Comparison of ENCODE assay signal across 19 mouse cellular contexts in genomic region chr2:181453274-181453673, GRCm38 (mm10). TPM values are rescaled to one million over a fixed set of nuclear protein-coding genes. Genes with fewer than 3 reads are reported as not detected.
DNase-seq lines count a peak whose midpoint lies in the region; ATAC-seq and TF ChIP-seq lines count a peak whose summit lies in the region.
"Had no signal": no experiment of that assay in that cellular context is flagged by ENCODE, and none has a peak within 500 bp of the region (broad histone marks: within the 10 kb centered on the region; RNA-seq: fewer than 3 reads in every experiment).

No protein-coding gene starts in this region.

- no peak for ATAC-seq in lung, postnatal 0 days
- ATAC-seq: inflammation-experienced regulatory T-cells, adult 6 months had no signal

- no peaks in the 10 kb centered on the region for H3K4me1 ChIP-seq in lung, postnatal 0 days (ENCODE audit: insufficient read depth, low read depth, low read length)

- no peaks in the 10 kb centered on the region for H3K27me3 ChIP-seq in lung, postnatal 0 days (replicated peaks; ENCODE audit: insufficient read depth, low read length)

- WGBS in lung, postnatal 0 days, result 55% methylated on average over 1 of the region's 1 CpGs

- TF ChIP-seq CTCF in gastrocnemius, adult 2 months (IDR thresholded peaks at IDR 0.05), result peak; percentile 27; the same call in 1 of the 2 replicates
- peak; percentile 28; the same call in 1 of the 2 replicates for TF ChIP-seq CTCF in lung, postnatal 0 days (IDR thresholded peaks at IDR 0.05)

- H3K27ac ChIP-seq in gastrocnemius, adult 2 months, result no peak overlapping the region
- H3K27ac ChIP-seq in lung, postnatal 0 days (ENCODE audit: low read length), result no peak overlapping the region
- H3K27ac ChIP-seq: embryonic facial prominence, embryonic 12.5 days; forebrain, embryonic 10.5 days; left cerebral cortex, adult 2 months; liver, embryonic 15.5 days had no signal

- H3K4me3 ChIP-seq in gastrocnemius, adult 2 months, result no peak overlapping the region
- no peak overlapping the region for H3K4me3 ChIP-seq in lung, postnatal 0 days (ENCODE audit: low read depth, low read length)
- H3K4me3 ChIP-seq: embryonic facial prominence, embryonic 12.5 days; forebrain, embryonic 10.5 days; left cerebral cortex, adult 2 months; liver, embryonic 15.5 days; myocyte had no signal

- H3K4me2 ChIP-seq in lung, postnatal 0 days (replicated peaks; ENCODE audit: low read depth, low read length), result no peak overlapping the region
- H3K4me2 ChIP-seq: embryonic facial prominence, embryonic 12.5 days; liver, embryonic 15.5 days had no signal

- TF ChIP-seq EP300 in lung, postnatal 0 days (IDR thresholded peaks at IDR 0.05), result no peak

- intact Hi-C loops in gastrocnemius, adult 2 months (cut with DNase I), result no loop called here
- intact Hi-C loops in left cerebral cortex, postnatal 14 days (cut with DNase I), result no loop called here

- no peaks in the 10 kb centered on the region for H3K9me3 ChIP-seq in lung, postnatal 0 days (ENCODE audit: low read length)
- H3K9me3 ChIP-seq: embryonic facial prominence, embryonic 12.5 days; liver, embryonic 15.5 days had no signal

- no peak for DNase-seq in gastrocnemius, adult 2 months
- DNase-seq in gastrocnemius, adult 8-10 months (ENCODE audit: low spot score in 2 of 2), result no peak
- DNase-seq in lung, postnatal 0 days (ENCODE audit: low spot score), result no peak
- DNase-seq in lung, postnatal 36 days, result no peak
- DNase-seq in CD4-positive helper T cell, adult 2 months (ENCODE audit: low read depth, low spot score), result peak; percentile 19
- DNase-seq in induced T-regulatory cell, adult 2 months (ENCODE audit: low read depth), result peak; percentile 55
- DNase-seq in left cerebral cortex, postnatal 14 days (ENCODE audit: low spot score in 2 of 2), result no peak
- DNase-seq in cerebellum, adult 9-11 months, result no peak
- DNase-seq: adrenal gland, postnatal 36 days; cerebellum, adult 11 months; right cerebral cortex, postnatal 4 days had no signal

- H3K9ac ChIP-seq in lung, postnatal 0 days (replicated peaks; ENCODE audit: low read depth), result no peak overlapping the region
- H3K9ac ChIP-seq: embryonic facial prominence, embryonic 12.5 days; liver, embryonic 15.5 days had no signal

- no peaks in the 10 kb centered on the region for H3K36me3 ChIP-seq in lung, postnatal 0 days (ENCODE audit: insufficient read depth, low read length)
- H3K36me3 ChIP-seq: embryonic facial prominence, embryonic 12.5 days had no signal

RNA-seq across cellular contexts. Expression of gene Zbtb46, which starts 6.0 kb away (rescaled TPM):
- total RNA-seq in gastrocnemius, adult 2 months (2021), result 1 to 10 TPM; 4.9 to 6.7 TPM
- total RNA-seq in gastrocnemius, adult 8-10 months (2022), result 1 to 10 TPM; 3.3 to 5.3 (median 4.1) TPM
- 11.2 and 14.8 TPM in 2 replicates for polyA plus RNA-seq in lung, postnatal 0 days (2015; fragmentation: Nextera tagmentation; extraction: Ambion mirVana)
- 10 to 100 TPM; 14.3 to 16.9 TPM for total RNA-seq in left cerebral cortex, postnatal 14 days (2021)

RNA-seq across cellular contexts. Expression of gene Abhd16b, which starts 39.7 kb away (rescaled TPM):
- not detected for total RNA-seq in gastrocnemius, adult 2 months (2021)
- not detected for total RNA-seq in gastrocnemius, adult 8-10 months (2022)
- 0.21 and 0.25 TPM in 2 replicates for polyA plus RNA-seq in lung, postnatal 0 days (2015; fragmentation: Nextera tagmentation; extraction: Ambion mirVana)
- total RNA-seq in left cerebral cortex, postnatal 14 days (2021), result not detected
- total RNA-seq: adrenal gland, postnatal 36 days; heart, adult 8-10 months; heart, postnatal 25 days; left cerebral cortex, adult 2 months had no signal
- polyA plus RNA-seq: forebrain, embryonic 10.5 days; inflammation-experienced regulatory T-cells, adult 6 months; liver, embryonic 15.5 days had no signal

RNA-seq across cellular contexts. Expression of gene Tpd52l2, which starts 43.7 kb away (rescaled TPM):
- 10 to 100 TPM; 47.0 to 52.5 TPM for total RNA-seq in gastrocnemius, adult 2 months (2021)
- total RNA-seq in gastrocnemius, adult 8-10 months (2022), result 10 to 100 TPM; 43.7 to 49.1 (median 45.8) TPM
- 131 and 135 TPM in 2 replicates for polyA plus RNA-seq in lung, postnatal 0 days (2015; fragmentation: Nextera tagmentation; extraction: Ambion mirVana)
- total RNA-seq in left cerebral cortex, postnatal 14 days (2021), result 10 to 100 TPM; 69.5 to 74.8 TPM

Comparison
In these comparisons a context has a peak if more than half of its experiments do, and no peak if none do; other contexts are left out.
1. DNase-seq: peak in CD4-positive helper T cell, adult 2 months (single experiment) and induced T-regulatory cell, adult 2 months (single experiment); none in gastrocnemius, adult 2 months (single experiment), gastrocnemius, adult 8-10 months (0 of 2), lung, postnatal 0 days (single experiment), lung, postnatal 36 days (single experiment), left cerebral cortex, postnatal 14 days (0 of 2) and cerebellum, adult 9-11 months (single experiment).